Mouse (Mus musculus) embryo, embryonic 9.5 days (tissue): ENCODE data around the gene Npm1.

Experiments
- DNase-seq: peaks from one replicate; pipeline ENCODE4 v3.0.0-alpha.2; 2017; ENCODE audit errors: extremely low spot score

The Npm1 gene

GRCm38 (mm10) chr11:33180701-33181116 lies 17.7 kb upstream of the Npm1 start:
- DNase-seq, result peak; percentile 63

- no peak for DNase-seq
Measured at GRCm38 (mm10) chr11:33179802-33180201, 16.8 kb upstream of the Npm1 start.

- DNase-seq, result peak; percentile 57
Measured at GRCm38 (mm10) chr11:33176525-33177245, 13.7 kb upstream of the Npm1 start.

DNA sequence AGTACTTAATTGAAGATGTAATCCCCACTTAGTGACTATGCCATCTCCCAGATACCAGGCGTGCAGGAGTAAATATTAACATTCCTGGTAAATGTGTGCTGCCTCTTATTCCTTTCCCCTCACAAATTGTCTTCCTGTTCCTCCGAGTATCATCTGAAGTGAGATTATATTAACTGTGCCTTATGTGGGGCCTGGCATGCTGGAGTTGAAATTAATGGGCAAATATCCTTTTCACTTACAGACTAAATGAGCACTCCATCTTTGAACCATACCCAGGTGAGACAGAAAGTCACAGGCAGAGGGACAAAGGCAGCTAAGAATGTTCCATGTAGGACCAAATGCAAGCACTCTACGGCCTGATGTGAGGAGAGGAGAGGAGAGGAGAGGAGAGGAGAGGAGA lies 12.8 kb upstream of the Npm1 start:
- DNase-seq, result no peak

- DNase-seq, result peak; percentile 66
Measured at GRCm38 (mm10) chr11:33170489-33170888, 7.5 kb upstream of the Npm1 start.

DNA sequence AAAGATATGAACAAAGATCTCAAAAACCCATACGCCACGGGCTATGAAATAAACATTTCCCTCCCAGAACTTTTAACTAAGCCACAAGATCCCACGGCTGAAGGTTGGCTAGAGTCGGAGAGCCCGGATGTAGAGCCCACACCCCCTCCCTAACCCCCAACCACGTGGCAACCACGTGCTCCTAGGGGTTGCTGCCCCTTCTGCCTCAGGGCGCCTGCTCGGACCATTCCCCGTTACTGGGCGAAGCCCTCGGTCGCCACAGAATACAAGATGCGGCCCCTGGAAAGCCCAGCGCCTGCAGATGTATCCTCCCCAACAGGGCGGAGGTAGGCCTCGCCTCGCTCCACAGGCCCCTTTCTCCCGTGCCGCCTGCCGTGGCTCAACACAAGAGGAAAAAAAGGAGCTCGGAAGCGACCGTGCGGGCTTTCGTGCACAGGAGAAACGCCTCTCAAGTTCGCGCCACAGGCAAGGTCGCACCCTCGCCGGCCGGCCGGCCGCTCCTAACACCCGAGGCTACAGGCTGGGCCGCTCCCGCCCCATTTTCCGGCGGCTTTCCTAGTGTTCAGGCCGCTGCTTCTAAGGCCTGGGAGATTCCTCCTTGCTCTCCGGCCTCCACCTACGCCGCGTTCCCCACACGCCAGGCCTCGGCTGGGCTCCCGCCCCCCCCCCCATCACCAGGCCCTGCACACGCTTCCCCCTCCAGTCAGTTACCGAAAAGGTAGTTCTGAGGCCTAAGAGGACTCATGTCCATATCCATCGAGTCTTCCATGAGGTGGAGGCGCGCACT lies 602 bp downstream of the Npm1 start:
- peak; percentile 85 for DNase-seq

DNA sequence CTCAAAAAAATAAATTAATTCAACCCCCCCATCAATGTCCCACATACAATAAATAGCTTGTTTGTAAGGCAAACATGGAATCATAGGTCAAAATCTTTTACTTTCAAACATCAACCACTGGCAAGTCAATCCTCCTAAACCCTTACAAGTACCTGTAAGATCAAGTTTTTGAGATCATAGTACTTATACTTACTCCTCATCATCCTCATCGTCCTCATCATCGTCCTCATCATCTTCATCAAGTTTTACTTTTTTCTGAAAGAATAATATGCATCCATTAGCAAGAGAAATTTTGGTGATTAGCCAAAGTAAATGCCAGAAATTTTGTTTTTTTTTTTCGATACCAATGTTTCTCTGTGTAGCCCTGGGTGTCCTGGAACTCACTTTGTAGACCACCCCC lies 3.3 kb downstream of the Npm1 start:
- no peak for DNase-seq

- no peak for DNase-seq
Measured at GRCm38 (mm10) chr11:33157453-33158196, 5.4 kb downstream of the Npm1 start.

- DNase-seq, result no peak
Measured at GRCm38 (mm10) chr11:33156436-33157015, 6.5 kb downstream of the Npm1 start.

DNA sequence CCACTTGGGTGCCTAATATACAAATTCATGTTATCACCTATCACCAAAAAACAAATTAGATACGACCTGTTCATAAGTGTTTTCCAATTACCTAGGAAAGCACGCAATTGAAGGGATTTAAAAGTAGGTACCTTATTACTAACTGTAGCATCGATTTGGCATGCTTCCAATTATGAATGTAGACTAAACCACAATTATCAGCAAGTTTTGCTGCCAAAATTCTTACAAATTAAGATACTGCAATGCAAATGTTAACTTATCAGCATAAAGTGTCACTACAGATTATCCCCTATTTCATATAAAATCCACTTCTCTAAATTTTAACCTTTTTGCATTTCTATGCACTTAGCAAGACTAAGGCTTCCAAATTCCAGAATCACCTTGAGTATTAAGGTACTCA lies 8.5 kb downstream of the Npm1 start:
- DNase-seq, result no peak

- DNase-seq, result no peak
Measured at GRCm38 (mm10) chr11:33152997-33153396, 10.0 kb downstream of the Npm1 start.

- no peak for DNase-seq
Measured at GRCm38 (mm10) chr11:33151780-33152145, 11.2 kb downstream of the Npm1 start.

- DNase-seq, result no peak
Measured at GRCm38 (mm10) chr11:33151128-33151779, 11.8 kb downstream of the Npm1 start.

- DNase-seq, result no peak
Measured at GRCm38 (mm10) chr11:33150364-33150763, 12.6 kb downstream of the Npm1 start.

DNA sequence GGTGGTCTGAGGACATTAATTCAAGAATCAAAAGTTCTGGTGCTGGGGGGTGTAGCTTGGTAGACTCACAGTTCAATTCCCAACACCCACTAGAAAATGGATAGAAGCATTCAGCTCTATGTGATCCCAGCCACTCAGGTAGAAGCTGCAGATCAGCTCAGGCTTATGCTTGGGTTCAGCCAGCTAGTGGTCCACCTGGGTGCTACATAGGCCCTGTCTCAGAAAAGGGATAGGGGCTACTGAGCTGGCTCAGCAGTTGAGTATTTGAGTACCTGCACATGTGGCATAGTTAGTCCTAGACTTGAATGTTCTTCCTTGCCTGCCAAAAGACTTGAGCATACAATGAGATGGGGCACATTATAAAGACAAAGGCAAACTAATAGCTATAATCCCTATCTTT lies 13.6 kb downstream of the Npm1 start:
- peak; percentile 41 for DNase-seq

DNA sequence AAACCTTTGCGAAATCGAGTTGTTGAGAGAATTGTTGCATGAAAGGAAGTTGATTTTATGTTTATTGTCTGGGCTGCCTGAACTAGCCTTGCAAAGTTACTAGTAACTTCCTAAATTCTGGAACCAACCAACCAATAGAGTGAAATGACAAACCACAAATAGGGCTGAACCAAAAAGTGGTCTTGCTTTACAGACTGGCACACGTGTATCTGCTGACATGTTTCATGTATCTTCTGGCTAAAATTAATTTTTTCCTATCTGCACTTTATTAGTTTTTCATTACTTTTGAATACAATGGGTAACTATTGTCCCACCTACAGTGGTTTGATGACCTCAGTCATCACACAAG lies 13.9 kb downstream of the Npm1 start:
- DNase-seq, result no peak

- DNase-seq, result peak; percentile 88
Measured at GRCm38 (mm10) chr11:33148338-33149087, 14.5 kb downstream of the Npm1 start.

DNA sequence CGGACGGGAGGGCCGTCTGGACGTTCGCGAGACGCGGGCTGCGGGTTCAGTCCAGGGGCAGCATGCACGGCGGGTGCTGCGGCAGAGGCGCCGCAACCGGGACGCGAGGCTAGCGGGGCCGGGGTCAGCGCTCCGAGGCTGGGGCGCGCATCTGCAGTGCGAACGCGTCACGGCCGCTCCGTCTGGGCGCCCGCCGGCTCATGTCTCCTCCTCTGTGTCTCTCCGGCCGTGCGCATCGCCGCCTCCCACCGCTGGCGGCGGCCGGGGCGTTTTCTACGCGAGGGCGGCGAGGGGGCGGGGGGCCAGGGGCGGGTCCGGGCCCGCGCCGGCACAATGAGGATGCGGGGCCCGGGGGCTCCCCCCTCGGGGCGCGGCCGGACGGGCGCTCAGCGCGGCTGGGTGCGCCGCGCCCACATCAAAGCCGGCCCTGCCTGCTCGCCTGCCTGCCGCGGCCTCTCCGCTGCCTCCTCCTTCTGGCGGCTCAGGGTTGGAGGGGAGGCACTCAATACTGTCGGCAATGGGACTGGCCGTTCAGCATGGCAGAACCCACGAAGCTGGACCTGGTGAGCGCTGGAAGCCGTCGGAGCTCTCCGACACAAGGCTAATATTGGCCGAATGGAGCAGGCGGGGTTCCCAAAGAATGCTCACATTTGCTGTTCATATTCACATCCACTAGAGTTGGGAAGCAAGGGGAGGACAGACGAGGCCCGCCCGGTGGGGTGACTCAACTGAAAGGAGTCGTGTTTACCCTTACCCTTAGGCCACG lies 15.3 kb downstream of the Npm1 start:
- peak; percentile 77 for DNase-seq

DNA sequence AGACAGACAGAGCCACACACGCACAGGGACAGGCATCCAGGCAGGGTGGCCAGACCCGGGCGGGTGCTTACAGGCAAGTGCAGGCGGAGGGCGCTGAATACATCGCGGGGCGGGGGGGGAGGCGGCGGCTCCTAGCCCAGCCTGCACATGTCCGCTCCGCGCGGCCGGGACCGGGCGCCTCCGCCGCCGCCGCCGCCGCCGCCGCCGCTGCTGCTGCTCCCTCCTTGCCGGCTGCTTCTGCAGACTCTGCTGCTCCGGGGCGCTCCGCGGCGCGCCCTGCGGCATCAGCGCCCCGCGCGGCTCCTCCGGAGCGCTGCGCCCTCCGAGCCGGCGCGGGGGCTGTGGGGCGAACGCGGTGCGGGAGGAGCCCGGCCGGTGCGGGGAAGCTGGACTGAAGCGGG lies 15.8 kb downstream of the Npm1 start, which contains the start of gene Fgf18:
Gene Fgf18, minus strand, starts transcription at position 230 of the 401 bp plus-strand sequence.
- DNase-seq, result peak; percentile 59

DNA sequence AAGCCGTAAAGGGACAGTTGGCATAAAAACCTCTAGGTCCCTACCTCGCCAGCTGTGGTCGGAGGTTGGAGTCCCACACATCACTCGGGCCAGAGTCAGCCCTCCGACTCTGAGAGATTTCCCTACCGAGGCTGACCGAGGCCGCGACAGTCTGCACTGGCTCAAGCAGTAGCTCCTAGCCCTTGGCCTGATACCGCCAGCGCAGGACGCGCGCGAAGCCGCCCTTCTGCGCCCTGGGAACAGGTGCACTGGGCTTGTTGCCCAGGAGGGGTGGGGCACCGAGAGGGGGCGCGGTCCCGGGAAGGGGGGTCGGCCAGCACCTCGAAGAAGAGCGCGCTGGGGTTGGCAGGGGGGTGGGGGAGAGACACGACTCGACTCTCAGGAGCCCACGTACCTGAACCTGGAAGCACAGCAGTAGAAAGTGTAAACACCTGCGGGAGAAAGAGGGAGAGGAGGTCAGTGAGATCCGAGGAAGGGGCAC lies 16.3 kb downstream of the Npm1 start:
- DNase-seq, result peak; percentile 48
